Mouse (Mus musculus) heart, postnatal 0 days (tissue): ENCODE measurements around the gene Tmbim4. TPM values are rescaled to one million over a fixed set of nuclear protein-coding genes. Genes with fewer than 3 reads are reported as not detected.

Experiments used
- ATAC-seq: fragments of 200-750 bp; cut with Nextera tagmentation; 2 replicates; pipeline ENCODE4 v1.8.0; 2017; ENCODE audit warnings: low read depth, moderate number of reproducible peaks, moderate library complexity; ENCODE audit not compliant: insufficient read depth
- DNase-seq: peaks from one replicate; pipeline ENCODE4 v3.0.0-alpha.2; 2016; ENCODE audit warnings: low spot score
- H3K27ac ChIP-seq: fragments of 300-500 bp; sonication (generic); 2 replicates; pipeline ENCODE4 v1.5.1; 2014; ENCODE audit warnings: low read depth, mild to moderate bottlenecking
- H3K27me3 ChIP-seq: fragments of 300-500 bp; sonication (generic); 2 replicates; pipeline ENCODE4 v1.6.1; 2014; ENCODE audit warnings: low read length, mixed read lengths; ENCODE audit not compliant: control insufficient read depth, insufficient read depth
- H3K36me3 ChIP-seq: fragments of 300-500 bp; sonication (generic); replicated peaks from 2 replicates; pipeline ENCODE4 v1.6.1; 2014; ENCODE audit warnings: low read length, mixed read lengths; ENCODE audit not compliant: control insufficient read depth, insufficient read depth
- H3K4me1 ChIP-seq: fragments of 300-500 bp; sonication (generic); 2 replicates; pipeline ENCODE4 v1.6.1; 2014; ENCODE audit warnings: antibody characterized with exemption; ENCODE audit not compliant: control insufficient read depth, insufficient read depth
- H3K4me2 ChIP-seq: fragments of 300-500 bp; sonication (generic); 2 replicates; pipeline ENCODE4 v1.6.1; 2014; ENCODE audit warnings: low read depth, mild to moderate bottlenecking, low read length, moderate library complexity
- H3K4me3 ChIP-seq: fragments of 300-500 bp; sonication (generic); 2 replicates; pipeline ENCODE4 v1.5.1; 2014; ENCODE audit warnings: low read depth, low read length
- H3K9ac ChIP-seq: fragments of 300-500 bp; sonication (generic); replicated peaks from 2 replicates; pipeline ENCODE4 v1.6.1; 2014; ENCODE audit warnings: low read depth, low read length, mixed read lengths
- H3K9me3 ChIP-seq: fragments of 300-500 bp; sonication (generic); replicated peaks from 2 replicates; pipeline ENCODE4 v1.6.1; 2016; ENCODE audit warnings: low read length; ENCODE audit not compliant: control insufficient read depth
- CTCF ChIP-seq: IDR thresholded peaks from 2 replicates; pipeline ENCODE4 v1.5.1; 2016; ENCODE audit warnings: antibody characterized with exemption, control low read depth, low read depth
- EP300 ChIP-seq: IDR thresholded peaks from 2 replicates; pipeline ENCODE4 v1.6.1; 2016; ENCODE audit warnings: antibody characterized with exemption, low read depth
- WGBS: fragments of 180-500 bp; shearing (Covaris S2); extraction: QIAGEN DNeasy Blood & Tissue Kit; methylation state at CpG from one replicate; pipeline ENCODE4 v1.1.7; 2014; 5-methylcytosine and 5-hydroxymethylcytosine counted together
- polyA plus RNA-seq: library from polyadenylated mRNA; unstranded; fragments of >200 nt; fragmentation: Nextera tagmentation; extraction: Ambion mirVana; gene quantifications from 2 replicates; pipeline ENCODE4 v1.2.1, GENCODE M21; 2015
- total RNA-seq: library from RNA; depleted of rRNA; stranded (reverse); fragments of >200 nt; gene quantifications from 2 replicates; pipeline ENCODE4 v1.2.3, GENCODE M21; 2014; ENCODE audit warnings: low replicate concordance

The Tmbim4 gene
- total and polyA plus RNA-seq, 2 experiments from 2014 or later: 121 to 150 TPM

GRCm38 (mm10) chr10:120236855-120237254 lies 35.5 kb downstream of the Tmbim4 start:
- 77% methylated on average over 9 of the region's 9 CpGs for WGBS
- DNase-seq (no peak), ATAC-seq (no peak)
- TF ChIP-seq CTCF: no peak
- no peak for TF ChIP-seq EP300
- H3K36me3 ChIP-seq: 0 out of 2 replicates have a peak, but pooled peaks cover 5% of the 10 kb centered on the region
- no peaks in the 10 kb centered on the region for H3K9me3 ChIP-seq
- H3K4me3 ChIP-seq: no peak overlapping the region
- H3K27ac ChIP-seq: no peak overlapping the region
- no peak overlapping the region for H3K9ac ChIP-seq
- H3K27me3 ChIP-seq: peaks cover 5% of the 10 kb centered on the region; the same call in 1 of the 2 replicates
- no peak overlapping the region for H3K4me2 ChIP-seq
- no peaks in the 10 kb centered on the region for H3K4me1 ChIP-seq

- Histone ChIP-seq H3K4me2 (no peak overlapping the region), H3K27ac (no peak overlapping the region)
- no peak for ATAC-seq
These were observed 36.9 kb downstream of the Tmbim4 start for GRCm38 (mm10) chr10:120238241-120238640.

GRCm38 (mm10) chr10:120239476-120239875 lies 38.1 kb downstream of the Tmbim4 start:
- H3K4me2 ChIP-seq: no peak overlapping the region
- TF ChIP-seq EP300 (no peak), CTCF (no peak)
- H3K27ac ChIP-seq: no peak overlapping the region
- no peaks in the 10 kb centered on the region for H3K36me3 ChIP-seq
- peaks cover 5% of the 10 kb centered on the region; the same call in 1 of the 2 replicates for H3K27me3 ChIP-seq
- H3K9ac ChIP-seq: no peak overlapping the region
- H3K4me3 ChIP-seq: no peak overlapping the region
- H3K9me3 ChIP-seq: no peaks in the 10 kb centered on the region
- no peak for DNase-seq
- WGBS: 39% methylated on average over 6 of the region's 6 CpGs
- no peaks in the 10 kb centered on the region for H3K4me1 ChIP-seq
- ATAC-seq: no peak

More at GRCm38 (mm10) chr10:120238241-120238640, 36.9 kb downstream of the Tmbim4 start:
- no peak for TF ChIP-seq EP300
- no peaks in the 10 kb centered on the region for H3K4me1 ChIP-seq
- H3K27me3 ChIP-seq: peaks cover 5% of the 10 kb centered on the region; the same call in 1 of the 2 replicates
- 87% methylated on average over 8 of the region's 8 CpGs for WGBS
- no peaks in the 10 kb centered on the region for H3K9me3 ChIP-seq
- no peak overlapping the region for H3K4me3 ChIP-seq
- H3K9ac ChIP-seq: no peak overlapping the region
- H3K36me3 ChIP-seq: no peaks in the 10 kb centered on the region
- DNase-seq: no peak

- peaks cover 5% of the 10 kb centered on the region; the same call in 1 of the 2 replicates for H3K27me3 ChIP-seq
- no peak overlapping the region for H3K27ac ChIP-seq
- H3K4me2 ChIP-seq: no peak overlapping the region
- ATAC-seq (no peak), DNase-seq (no peak)
- H3K4me3 ChIP-seq: no peak overlapping the region
- TF ChIP-seq CTCF: no peak
- TF ChIP-seq EP300: no peak
- no peaks in the 10 kb centered on the region for H3K4me1 ChIP-seq
- WGBS: 54% methylated on average over 6 of the region's 6 CpGs
- no peak overlapping the region for H3K9ac ChIP-seq
- no peaks in the 10 kb centered on the region for H3K9me3 ChIP-seq
- no peaks in the 10 kb centered on the region for H3K36me3 ChIP-seq
These were observed 41.0 kb downstream of the Tmbim4 start for GRCm38 (mm10) chr10:120242421-120242820.

- Histone ChIP-seq H3K27ac (no peak overlapping the region), H3K4me3 (no peak overlapping the region), H3K27me3 (no peaks in the 10 kb centered on the region), H3K9ac (no peak overlapping the region), H3K4me1 (no peaks in the 10 kb centered on the region), H3K36me3 (no peaks in the 10 kb centered on the region), H3K9me3 (no peaks in the 10 kb centered on the region), H3K4me2 (no peak overlapping the region)
- 83% methylated on average over 5 of the region's 5 CpGs for WGBS
- no peak for ATAC-seq
- TF ChIP-seq EP300: no peak
- TF ChIP-seq CTCF: no peak
- no peak for DNase-seq
These were observed 44.3 kb downstream of the Tmbim4 start for GRCm38 (mm10) chr10:120245681-120246080.

GRCm38 (mm10) chr10:120246994-120247750 lies 45.8 kb downstream of the Tmbim4 start:
- no peak overlapping the region for H3K4me3 ChIP-seq
- H3K27ac ChIP-seq: no peak overlapping the region
- H3K9me3 ChIP-seq: no peaks in the 10 kb centered on the region
- no peaks in the 10 kb centered on the region for H3K36me3 ChIP-seq
- no peaks in the 10 kb centered on the region for H3K27me3 ChIP-seq
- no peaks in the 10 kb centered on the region for H3K4me1 ChIP-seq
- H3K4me2 ChIP-seq: no peak overlapping the region
- ATAC-seq (peak; percentile 17; the same call in 1 of the 2 replicates), DNase-seq (peak; percentile 67)
- TF ChIP-seq EP300: no peak
- peak; percentile 67 for TF ChIP-seq CTCF
- H3K9ac ChIP-seq: no peak overlapping the region
- WGBS: 31% methylated on average over 9 of the region's 9 CpGs
